Comparison of ENCODE assay signal across 9 mouse cellular contexts in the genomic region with DNA sequence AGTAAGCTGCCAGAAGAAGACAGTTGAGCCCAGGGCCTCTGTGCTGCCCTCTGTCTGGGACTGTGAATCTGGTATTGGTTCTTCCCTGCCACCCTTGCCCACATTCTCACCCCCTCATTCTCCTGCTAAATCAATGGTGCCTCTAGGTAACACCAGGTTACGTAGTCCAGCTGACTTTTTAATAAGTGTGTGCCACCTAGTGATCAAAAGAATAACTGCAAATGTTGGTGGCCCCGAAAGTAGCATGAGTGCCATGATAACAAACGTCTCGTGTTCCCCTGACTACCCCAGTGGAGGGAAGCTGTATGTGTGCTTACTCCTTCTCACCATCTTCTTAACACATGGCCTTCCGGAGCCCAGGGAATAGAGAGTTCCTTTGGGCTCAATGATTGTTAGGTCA.
DNase-seq lines count a peak whose midpoint lies in the region; ATAC-seq and TF ChIP-seq lines count a peak whose summit lies in the region.
"Had no signal": no experiment of that assay in that cellular context is flagged by ENCODE, and none has a peak within 500 bp of the region (broad histone marks: within the 10 kb centered on the region; RNA-seq: fewer than 3 reads in every experiment).

No protein-coding gene starts in this region.

- in situ Hi-C loops in ES-E14 (cut with MboI; ENCODE audit: low sequenced_read_pairs in 2 of 2, unreplicated experiment in 2 of 2), result loop anchor here (5.0 to 25.0 kb wide), 2 partner anchors 326 kb away; partner anchors contain the start of gene Lhx9 (in 1 of the 2)

- WGBS in hindbrain, embryonic 10.5 days, result 48% methylated on average over 5 of the region's 5 CpGs
- 38% methylated on average over 5 of the region's 5 CpGs for WGBS in hindbrain, embryonic 12.5 days
- 41% methylated on average over 5 of the region's 5 CpGs for WGBS in hindbrain, embryonic 14.5 days
- WGBS in lung, embryonic 15.5 days, result 25% methylated on average over 5 of the region's 5 CpGs
- 56% methylated on average over 5 of the region's 5 CpGs for WGBS in small intestine, adult 2 months

- no peaks in the 10 kb centered on the region for H3K9me3 ChIP-seq in hindbrain, embryonic 10.5 days
- H3K9me3 ChIP-seq in hindbrain, embryonic 12.5 days (replicated peaks), result no peaks in the 10 kb centered on the region
- no peaks in the 10 kb centered on the region for H3K9me3 ChIP-seq in ES-E14 (ENCODE audit: control insufficient read depth, insufficient read depth, low read depth, low read length)
- H3K9me3 ChIP-seq in hindbrain, embryonic 14.5 days (ENCODE audit: control insufficient read depth, low read length), result no peaks in the 10 kb centered on the region
- no peaks in the 10 kb centered on the region for H3K9me3 ChIP-seq in lung, embryonic 15.5 days
- H3K9me3 ChIP-seq: embryonic facial prominence, embryonic 13.5 days had no signal

- no peak overlapping the region for H3K27ac ChIP-seq in hindbrain, embryonic 10.5 days
- no peak overlapping the region for H3K27ac ChIP-seq in hindbrain, embryonic 12.5 days
- no peak overlapping the region for H3K27ac ChIP-seq in ES-E14 (ENCODE audit: insufficient read depth, low read depth, low read length, poor library complexity, severe bottlenecking)
- no peak overlapping the region for H3K27ac ChIP-seq in hindbrain, embryonic 14.5 days
- no peak overlapping the region for H3K27ac ChIP-seq in lung, embryonic 15.5 days
- H3K27ac ChIP-seq in small intestine, adult 2 months (ENCODE audit: insufficient read depth, low read depth, low read length), result no peak overlapping the region
- H3K27ac ChIP-seq: embryonic facial prominence, embryonic 13.5 days had no signal

- no peaks in the 10 kb centered on the region for H3K27me3 ChIP-seq in hindbrain, embryonic 10.5 days (ENCODE audit: insufficient read depth, poor library complexity, severe bottlenecking)
- no peaks in the 10 kb centered on the region for H3K27me3 ChIP-seq in hindbrain, embryonic 12.5 days
- H3K27me3 ChIP-seq in hindbrain, embryonic 14.5 days (ENCODE audit: control insufficient read depth, insufficient read depth, low read length), result no peaks in the 10 kb centered on the region
- no peaks in the 10 kb centered on the region for H3K27me3 ChIP-seq in lung, embryonic 15.5 days
- H3K27me3 ChIP-seq in small intestine, adult 2 months (ENCODE audit: control insufficient read depth, insufficient read depth, low read length), result no peaks in the 10 kb centered on the region
- H3K27me3 ChIP-seq: embryonic facial prominence, embryonic 13.5 days had no signal

- H3K4me2 ChIP-seq in hindbrain, embryonic 12.5 days (replicated peaks), result no peak overlapping the region
- no peak overlapping the region for H3K4me2 ChIP-seq in hindbrain, embryonic 14.5 days (replicated peaks)
- H3K4me2 ChIP-seq in lung, embryonic 15.5 days, result no peak overlapping the region
- H3K4me2 ChIP-seq: embryonic facial prominence, embryonic 13.5 days had no signal

- H3K9ac ChIP-seq in hindbrain, embryonic 12.5 days, result no peak overlapping the region
- no peak overlapping the region for H3K9ac ChIP-seq in ES-E14 (ENCODE audit: insufficient read depth, low read depth, low read length, poor library complexity, severe bottlenecking)
- no peak overlapping the region for H3K9ac ChIP-seq in hindbrain, embryonic 14.5 days
- no peak overlapping the region for H3K9ac ChIP-seq in lung, embryonic 15.5 days
- H3K9ac ChIP-seq: embryonic facial prominence, embryonic 13.5 days had no signal

- ATAC-seq in hindbrain, embryonic 12.5 days (ENCODE audit: low FRiP score), result no peak
- peak; percentile 46; the same call in 1 of the 2 replicates for ATAC-seq in hindbrain, embryonic 14.5 days (ENCODE audit: low FRiP score)
- 0 out of 2 replicates have a peak, but pooled peaks have one; percentile 19 for ATAC-seq in lung, embryonic 15.5 days (ENCODE audit: borderline replicate concordance, extremely low read depth, low FRiP score, low TSS enrichment)

- peak; percentile 13; the same call in 1 of the 2 replicates for TF ChIP-seq CTCF in small intestine, adult 2 months (IDR thresholded peaks at IDR 0.05; ENCODE audit: extremely low read depth, insufficient read length, insufficient replicate concordance, low read depth, low read length)

- peak; percentile 25 for DNase-seq in hindbrain, embryonic 10.5 days (ENCODE audit: low spot score)
- DNase-seq in ES-E14 (ENCODE audit: low read depth, low spot score), result peak; percentile 31
- peak; percentile 22 for DNase-seq in cerebellum, adult 8-10 months
- peak; percentile 68 for DNase-seq in hindbrain, embryonic 14.5 days (ENCODE audit: low spot score)
- no peak for DNase-seq in spleen, postnatal 4 days (ENCODE audit: low spot score in 2 of 2)

- no peak overlapping the region for H3K4me3 ChIP-seq in hindbrain, embryonic 10.5 days
- no peak overlapping the region for H3K4me3 ChIP-seq in hindbrain, embryonic 12.5 days
- no peak overlapping the region for H3K4me3 ChIP-seq in ES-E14 (ENCODE audit: insufficient read depth in 1 of 2, low read depth in 1 of 2, low read length in 2 of 2, poor library complexity in 1 of 2, severe bottlenecking in 1 of 2)
- no peak overlapping the region for H3K4me3 ChIP-seq in hindbrain, embryonic 14.5 days (replicated peaks; ENCODE audit: low read length)
- H3K4me3 ChIP-seq in lung, embryonic 15.5 days, result no peak overlapping the region
- H3K4me3 ChIP-seq in small intestine, adult 2 months (ENCODE audit: low read depth, low read length), result no peak overlapping the region
- H3K4me3 ChIP-seq: embryonic facial prominence, embryonic 13.5 days had no signal

- H3K4me1 ChIP-seq in hindbrain, embryonic 10.5 days (replicated peaks), result no peaks in the 10 kb centered on the region
- no peaks in the 10 kb centered on the region for H3K4me1 ChIP-seq in hindbrain, embryonic 12.5 days
- no peaks in the 10 kb centered on the region for H3K4me1 ChIP-seq in ES-E14 (ENCODE audit: control insufficient read depth in 2 of 2, insufficient read depth in 2 of 2, low read length in 2 of 2, poor library complexity in 1 of 2)
- H3K4me1 ChIP-seq in hindbrain, embryonic 14.5 days (replicated peaks; ENCODE audit: control insufficient read depth, insufficient read depth, low read length), result no peaks in the 10 kb centered on the region
- H3K4me1 ChIP-seq in lung, embryonic 15.5 days, result peaks cover 7% of the 10 kb centered on the region; the same call in 1 of the 2 replicates
- no peaks in the 10 kb centered on the region for H3K4me1 ChIP-seq in small intestine, adult 2 months (ENCODE audit: control insufficient read depth, insufficient read depth, insufficient read length, low read length)
- H3K4me1 ChIP-seq: embryonic facial prominence, embryonic 13.5 days had no signal

- no peaks in the 10 kb centered on the region for H3K36me3 ChIP-seq in hindbrain, embryonic 10.5 days
- no peaks in the 10 kb centered on the region for H3K36me3 ChIP-seq in hindbrain, embryonic 12.5 days
- no peaks in the 10 kb centered on the region; the same call in 1 of the 2 replicates for H3K36me3 ChIP-seq in ES-E14 (ENCODE audit: control insufficient read depth, insufficient read depth, low read length, poor library complexity, severe bottlenecking)
- H3K36me3 ChIP-seq in hindbrain, embryonic 14.5 days (replicated peaks; ENCODE audit: control insufficient read depth, insufficient read depth), result no peaks in the 10 kb centered on the region; the same call in 1 of the 2 replicates
- H3K36me3 ChIP-seq in lung, embryonic 15.5 days, result no peaks in the 10 kb centered on the region
- peaks cover 7% of the 10 kb centered on the region for H3K36me3 ChIP-seq in small intestine, adult 2 months (ENCODE audit: control insufficient read depth, insufficient read depth, low read length)
- H3K36me3 ChIP-seq: embryonic facial prominence, embryonic 13.5 days had no signal

- no peak for TF ChIP-seq POLR2A in small intestine, adult 2 months (IDR thresholded peaks at IDR 0.05; ENCODE audit: low read depth, low read length)

TF ChIP-seq in ES-E14, 5 proteins besides CTCF, POLR2A, EP300 and RAD21:
- no peak for TF ChIP-seq ZNF384 (IDR thresholded peaks at IDR 0.05; ENCODE audit: low read depth, low read length)
- no peak for TF ChIP-seq HCFC1 (IDR thresholded peaks at IDR 0.05; ENCODE audit: borderline replicate concordance, insufficient read depth, low read length)
- no peak for TF ChIP-seq ZC3H11A (IDR thresholded peaks at IDR 0.05; ENCODE audit: borderline replicate concordance, low read depth, low read length)
- TF ChIP-seq MAFK (IDR thresholded peaks at IDR 0.05; ENCODE audit: insufficient read depth, low read depth, low read length), result no peak
- TF ChIP-seq CHD2 (IDR thresholded peaks at IDR 0.05; ENCODE audit: low read depth, low read length), result no peak

Comparison
In these comparisons a context has a peak if more than half of its experiments do, and no peak if none do; other contexts are left out.
1. DNase-seq: peak in hindbrain, embryonic 10.5 days (single experiment), ES-E14 (single experiment), cerebellum, adult 8-10 months (single experiment) and hindbrain, embryonic 14.5 days (single experiment); none in spleen, postnatal 4 days (0 of 2).